Mouse (Mus musculus) spleen, adult 12 weeks (tissue): ENCODE measurements around the gene Padi2.

Experiments
- DNase-seq: peaks from one replicate; pipeline ENCODE4 v3.0.0; 2022; ENCODE audit warnings: low spot score

Gene Padi2

GRCm38 (mm10) chr4:140959715-140960479, 53.8 kb downstream of the Padi2 start:
- DNase-seq = no peak

GRCm38 (mm10) chr4:140960781-140961466, 54.8 kb downstream of the Padi2 start, which contains the start of gene Sdhb:
Sdhb (plus strand) TSS chr4:140961203.
- DNase-seq = peak; percentile 81

- no peak for DNase-seq
These were observed 55.5 kb downstream of the Padi2 start for GRCm38 (mm10) chr4:140961467-140962206.

GRCm38 (mm10) chr4:140962207-140962909, 56.2 kb downstream of the Padi2 start:
- no peak for DNase-seq

GRCm38 (mm10) chr4:140962950-140963349, 56.8 kb downstream of the Padi2 start:
- DNase-seq = no peak

GRCm38 (mm10) chr4:140963941-140964597, 57.9 kb downstream of the Padi2 start:
- DNase-seq = no peak

- no peak for DNase-seq
These were observed 58.5 kb downstream of the Padi2 start for GRCm38 (mm10) chr4:140964620-140965019.

GRCm38 (mm10) chr4:140967386-140968159, 61.4 kb downstream of the Padi2 start:
- DNase-seq = no peak

- DNase-seq = no peak
These were observed 65.5 kb downstream of the Padi2 start for GRCm38 (mm10) chr4:140971691-140972090.

GRCm38 (mm10) chr4:140974408-140974807, 68.3 kb downstream of the Padi2 start:
- DNase-seq = no peak

GRCm38 (mm10) chr4:140975356-140975755, 69.2 kb downstream of the Padi2 start:
- no peak for DNase-seq

- DNase-seq = no peak
These were observed 71.1 kb downstream of the Padi2 start for GRCm38 (mm10) chr4:140977278-140977677.

- no peak for DNase-seq
These were observed 71.9 kb downstream of the Padi2 start for GRCm38 (mm10) chr4:140977886-140978692.

- no peak for DNase-seq
These were observed 75.5 kb downstream of the Padi2 start for GRCm38 (mm10) chr4:140981605-140982004.

- DNase-seq = no peak
These were observed 76.7 kb downstream of the Padi2 start for GRCm38 (mm10) chr4:140982808-140983207.

GRCm38 (mm10) chr4:140983442-140983841, 77.3 kb downstream of the Padi2 start:
- DNase-seq = peak; percentile 65

- no peak for DNase-seq
These were observed 78.4 kb downstream of the Padi2 start for GRCm38 (mm10) chr4:140984544-140984943.

- DNase-seq = no peak
These were observed 80.0 kb downstream of the Padi2 start for GRCm38 (mm10) chr4:140986024-140986710.

- peak; percentile 79 for DNase-seq
These were observed 80.7 kb downstream of the Padi2 start, which contains the start of gene Atp13a2 for GRCm38 (mm10) chr4:140986711-140987395. Atp13a2 (plus strand) TSS chr4:140986873.
